Mouse (Mus musculus): ENCODE results near the gene Vmn1r224.

Gene Vmn1r224

DNA sequence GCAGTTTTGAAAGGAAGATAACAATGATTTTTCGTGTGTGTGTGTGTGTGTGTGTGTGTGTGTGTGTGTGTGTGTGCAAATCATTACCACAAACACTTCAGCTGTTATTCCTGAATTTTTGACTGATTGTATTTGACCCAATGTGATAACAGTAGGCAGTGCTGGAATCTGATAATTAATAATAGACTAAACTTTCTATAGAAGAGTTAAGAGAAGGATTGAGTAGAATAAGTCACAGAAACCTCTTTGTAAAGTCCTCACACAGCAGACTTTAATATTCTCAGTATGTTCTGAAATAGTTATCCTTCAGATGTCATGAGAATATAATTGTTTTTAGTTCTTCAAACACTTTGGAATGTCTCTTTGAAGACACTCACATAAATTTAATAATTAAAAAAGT is at the start of gene Vmn1r224:
Vmn1r224 (plus strand) TSS at position 301 of the 400 bp plus-strand sequence.
- DNase-seq (ENCODE audit: low spot score in 2 of 2): no peak

GRCm38 (mm10) chr17:20399105-20399504 is 14.8 kb upstream of the Vmn1r224 start:
- no peak for DNase-seq (ENCODE audit: low spot score in 2 of 2)

DNA sequence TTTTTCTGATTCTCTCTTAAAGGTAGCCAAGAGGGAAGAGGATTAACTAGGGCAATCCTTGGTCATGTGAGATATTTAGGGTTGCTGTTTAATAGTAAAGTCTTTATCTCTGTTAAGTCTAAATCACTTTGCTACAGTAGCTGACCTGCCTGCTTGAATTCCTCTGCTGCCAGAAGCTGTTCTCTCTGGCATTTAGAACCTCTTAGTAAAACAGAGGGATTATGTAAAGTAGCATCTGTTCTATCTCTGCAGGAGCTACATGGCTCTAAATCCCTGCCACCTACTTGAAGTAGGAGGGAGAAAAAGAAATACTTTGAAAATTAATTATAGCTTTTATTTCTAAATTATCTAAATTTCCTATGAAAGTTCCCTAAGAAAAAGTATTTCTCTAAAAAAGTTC is 25.3 kb downstream of the Vmn1r224 start:
- DNase-seq (ENCODE audit: low spot score in 2 of 2): no peak

DNA sequence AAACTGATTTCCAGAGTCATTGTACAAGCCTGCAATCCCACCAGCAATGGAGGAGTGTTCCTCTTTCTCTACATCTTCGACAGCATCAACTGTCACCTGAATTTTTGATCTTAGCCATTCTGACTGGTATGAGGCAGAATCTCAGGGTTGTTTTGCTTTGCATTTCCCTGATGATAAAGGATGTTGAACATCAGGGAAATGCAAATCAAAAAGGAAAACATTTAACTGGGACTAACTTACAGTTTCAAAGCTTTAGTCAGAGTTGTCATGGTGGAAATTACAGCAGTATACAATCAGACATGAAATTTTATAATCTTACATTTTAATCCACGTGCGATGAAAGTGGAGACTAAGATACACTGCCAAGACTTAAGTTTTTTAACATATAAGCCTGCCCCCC is 59.4 kb downstream of the Vmn1r224 start:
- no peak for DNase-seq (ENCODE audit: low spot score in 2 of 2)
